Mouse (Mus musculus): ENCODE measurements around the gene Zfp106. TPM values are rescaled to one million over a fixed set of nuclear protein-coding genes. Genes with fewer than 3 reads are reported as not detected.

Gene Zfp106
- total and polyA plus RNA-seq, 2 experiments from 2014 or later: 41.7 to 58.7 TPM

- peaks cover 11% of the 10 kb centered on the region; the same call in 1 of the 2 replicates for H3K4me1 ChIP-seq (ENCODE audit: control insufficient read depth, insufficient read depth)
- TF ChIP-seq CTCF (IDR thresholded peaks at IDR 0.05; ENCODE audit: low read depth) (no peak), EP300 (IDR thresholded peaks at IDR 0.05; ENCODE audit: low read depth) (no peak)
- peak overlapping the region; percentile 78 for H3K4me2 ChIP-seq (ENCODE audit: low read depth, low read length)
- H3K27ac ChIP-seq (ENCODE audit: low read depth): peak overlapping the region; percentile 85
- 17% methylated on average over 9 of the region's 9 CpGs for WGBS
- H3K36me3 ChIP-seq (replicated peaks; ENCODE audit: control insufficient read depth, insufficient read depth, low read length): no peaks in the 10 kb centered on the region
- no peaks in the 10 kb centered on the region for H3K27me3 ChIP-seq (ENCODE audit: control insufficient read depth, insufficient read depth, low read length)
- no peaks in the 10 kb centered on the region for H3K9me3 ChIP-seq (replicated peaks; ENCODE audit: control insufficient read depth, low read length)
- ATAC-seq (ENCODE audit: insufficient read depth, low read depth) (no peak), DNase-seq (ENCODE audit: low spot score) (no peak)
- peak overlapping the region; percentile 92 for H3K9ac ChIP-seq (replicated peaks; ENCODE audit: low read depth, low read length)
- H3K4me3 ChIP-seq (ENCODE audit: low read depth, low read length): peak overlapping the region; percentile 92
Observed at GRCm38 (mm10) chr2:120562859-120563234, 796 bp downstream of the Zfp106 start.

GRCm38 (mm10) chr2:120561524-120561923, 2.1 kb downstream of the Zfp106 start:
- DNase-seq (ENCODE audit: low spot score) (no peak), ATAC-seq (ENCODE audit: insufficient read depth, low read depth) (no peak)
- TF ChIP-seq CTCF (IDR thresholded peaks at IDR 0.05; ENCODE audit: low read depth): no peak
- no peak for TF ChIP-seq EP300 (IDR thresholded peaks at IDR 0.05; ENCODE audit: low read depth)
- Histone ChIP-seq H3K27me3 (ENCODE audit: control insufficient read depth, insufficient read depth, low read length) (no peaks in the 10 kb centered on the region), H3K4me1 (ENCODE audit: control insufficient read depth, insufficient read depth) (peaks cover 11% of the 10 kb centered on the region; the same call in 1 of the 2 replicates), H3K9ac (replicated peaks; ENCODE audit: low read depth, low read length) (no peak overlapping the region), H3K27ac (ENCODE audit: low read depth) (no peak overlapping the region), H3K4me3 (ENCODE audit: low read depth, low read length) (no peak overlapping the region), H3K9me3 (replicated peaks; ENCODE audit: control insufficient read depth, low read length) (no peaks in the 10 kb centered on the region), H3K36me3 (replicated peaks; ENCODE audit: control insufficient read depth, insufficient read depth, low read length) (no peaks in the 10 kb centered on the region), H3K4me2 (ENCODE audit: low read depth, low read length) (no peak overlapping the region)
- WGBS: 94% methylated on average over 1 of the region's 1 CpGs

GRCm38 (mm10) chr2:120558813-120559212, 4.8 kb downstream of the Zfp106 start:
- ATAC-seq (ENCODE audit: insufficient read depth, low read depth): no peak
- Histone ChIP-seq H3K9me3 (replicated peaks; ENCODE audit: control insufficient read depth, low read length) (no peaks in the 10 kb centered on the region), H3K27me3 (ENCODE audit: control insufficient read depth, insufficient read depth, low read length) (no peaks in the 10 kb centered on the region), H3K27ac (ENCODE audit: low read depth) (0 out of 2 replicates have a peak overlapping the region, but pooled peaks have one; percentile 7), H3K9ac (replicated peaks; ENCODE audit: low read depth, low read length) (no peak overlapping the region), H3K36me3 (replicated peaks; ENCODE audit: control insufficient read depth, insufficient read depth, low read length) (peaks cover 14% of the 10 kb centered on the region), H3K4me3 (ENCODE audit: low read depth, low read length) (no peak overlapping the region), H3K4me2 (ENCODE audit: low read depth, low read length) (no peak overlapping the region), H3K4me1 (ENCODE audit: control insufficient read depth, insufficient read depth) (peaks cover 11% of the 10 kb centered on the region; the same call in 1 of the 2 replicates)
- no peak for TF ChIP-seq CTCF (IDR thresholded peaks at IDR 0.05; ENCODE audit: low read depth)
- TF ChIP-seq EP300 (IDR thresholded peaks at IDR 0.05; ENCODE audit: low read depth): no peak
- 75% methylated on average over 3 of the region's 3 CpGs for WGBS
- no peak for DNase-seq (ENCODE audit: low spot score)

- H3K4me3 ChIP-seq (ENCODE audit: low read depth, low read length): no peak overlapping the region
- 72% methylated on average over 3 of the region's 3 CpGs for WGBS
- H3K4me1 ChIP-seq (ENCODE audit: control insufficient read depth, insufficient read depth): peaks cover 2% of the 10 kb centered on the region; the same call in 1 of the 2 replicates
- TF ChIP-seq EP300 (IDR thresholded peaks at IDR 0.05; ENCODE audit: low read depth) (no peak), CTCF (IDR thresholded peaks at IDR 0.05; ENCODE audit: low read depth) (no peak)
- ATAC-seq (ENCODE audit: insufficient read depth, low read depth) (no peak), DNase-seq (ENCODE audit: low spot score) (no peak)
- peaks cover 29% of the 10 kb centered on the region for H3K36me3 ChIP-seq (replicated peaks; ENCODE audit: control insufficient read depth, insufficient read depth, low read length)
- no peaks in the 10 kb centered on the region for H3K9me3 ChIP-seq (replicated peaks; ENCODE audit: control insufficient read depth, low read length)
- H3K9ac ChIP-seq (replicated peaks; ENCODE audit: low read depth, low read length): no peak overlapping the region
- no peak overlapping the region for H3K4me2 ChIP-seq (ENCODE audit: low read depth, low read length)
- no peaks in the 10 kb centered on the region for H3K27me3 ChIP-seq (ENCODE audit: control insufficient read depth, insufficient read depth, low read length)
- no peak overlapping the region for H3K27ac ChIP-seq (ENCODE audit: low read depth)
Observed at GRCm38 (mm10) chr2:120556868-120557267, 6.8 kb downstream of the Zfp106 start.

GRCm38 (mm10) chr2:120544732-120545131, 18.9 kb downstream of the Zfp106 start:
- H3K9me3 ChIP-seq (replicated peaks; ENCODE audit: control insufficient read depth, low read length): no peaks in the 10 kb centered on the region
- no peak for ATAC-seq (ENCODE audit: insufficient read depth, low read depth)
- WGBS: 93% methylated on average over 2 of the region's 2 CpGs
- no peaks in the 10 kb centered on the region for H3K27me3 ChIP-seq (ENCODE audit: control insufficient read depth, insufficient read depth, low read length)
- peaks cover 7% of the 10 kb centered on the region for H3K4me1 ChIP-seq (ENCODE audit: control insufficient read depth, insufficient read depth)
- H3K4me2 ChIP-seq (ENCODE audit: low read depth, low read length): no peak overlapping the region
- peaks cover 22% of the 10 kb centered on the region for H3K36me3 ChIP-seq (replicated peaks; ENCODE audit: control insufficient read depth, insufficient read depth, low read length)
- no peak overlapping the region for H3K27ac ChIP-seq (ENCODE audit: low read depth)
- H3K4me3 ChIP-seq (ENCODE audit: low read depth, low read length): no peak overlapping the region
- DNase-seq (ENCODE audit: low spot score): no peak
- TF ChIP-seq EP300 (IDR thresholded peaks at IDR 0.05; ENCODE audit: low read depth) (no peak), CTCF (IDR thresholded peaks at IDR 0.05; ENCODE audit: low read depth) (no peak)
- no peak overlapping the region for H3K9ac ChIP-seq (replicated peaks; ENCODE audit: low read depth, low read length)

GRCm38 (mm10) chr2:120539778-120540208, 23.9 kb downstream of the Zfp106 start:
- Histone ChIP-seq H3K4me2 (ENCODE audit: low read depth, low read length) (peak overlapping the region; percentile 66), H3K4me3 (ENCODE audit: low read depth, low read length) (peak overlapping the region; percentile 47), H3K27me3 (ENCODE audit: control insufficient read depth, insufficient read depth, low read length) (no peaks in the 10 kb centered on the region), H3K4me1 (ENCODE audit: control insufficient read depth, insufficient read depth) (peaks cover 13% of the 10 kb centered on the region), H3K9ac (replicated peaks; ENCODE audit: low read depth, low read length) (peak overlapping the region; percentile 63), H3K9me3 (replicated peaks; ENCODE audit: control insufficient read depth, low read length) (no peaks in the 10 kb centered on the region), H3K36me3 (replicated peaks; ENCODE audit: control insufficient read depth, insufficient read depth, low read length) (peaks cover 26% of the 10 kb centered on the region), H3K27ac (ENCODE audit: low read depth) (peak overlapping the region; percentile 97)
- TF ChIP-seq EP300 (IDR thresholded peaks at IDR 0.05; ENCODE audit: low read depth): peak; percentile 90
- no peak for TF ChIP-seq CTCF (IDR thresholded peaks at IDR 0.05; ENCODE audit: low read depth)
- ATAC-seq (ENCODE audit: insufficient read depth, low read depth) (peak; percentile 98), DNase-seq (ENCODE audit: low spot score) (peak; percentile 99)
- 3% methylated on average over 1 of the region's 1 CpGs for WGBS

All from heart, postnatal 0 days (tissue).